Mouse (Mus musculus) layer of hippocampus, adult 11-12 months (tissue): ENCODE results near the gene BC049730.

Experiments used
- DNase-seq: peaks from one replicate; pipeline ENCODE4 v3.0.0; 2022; ENCODE audit warnings: low spot score

BC049730 gene

DNA sequence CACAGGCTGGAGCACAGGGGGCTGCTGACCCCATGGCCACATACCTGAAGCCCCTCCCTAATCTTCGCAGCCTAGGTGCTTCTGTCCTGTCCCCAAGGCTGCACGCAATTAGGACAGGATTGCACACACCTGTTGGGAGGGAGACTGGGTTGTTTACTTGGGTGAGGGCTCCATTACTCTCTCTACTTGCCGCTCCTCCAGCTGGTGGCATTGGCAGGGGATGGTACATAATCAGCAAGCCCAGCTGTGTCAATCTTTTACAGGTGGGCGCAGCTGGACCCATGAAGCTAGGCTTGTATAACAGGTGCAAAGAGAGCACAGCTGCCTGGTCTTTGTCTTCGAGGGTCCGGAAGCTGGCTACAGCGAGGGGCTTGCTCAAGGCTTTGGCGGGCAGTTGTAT, 53.5 kb downstream of the BC049730 start:
- DNase-seq, result no peak
